Mouse (Mus musculus): ENCODE data around the gene Rtca. TPM values are rescaled to one million over a fixed set of nuclear protein-coding genes. Genes with fewer than 3 reads are reported as not detected.

Rtca gene
- polyA plus RNA-seq, 1 experiment from 2014 or later: 73.1 TPM

DNA sequence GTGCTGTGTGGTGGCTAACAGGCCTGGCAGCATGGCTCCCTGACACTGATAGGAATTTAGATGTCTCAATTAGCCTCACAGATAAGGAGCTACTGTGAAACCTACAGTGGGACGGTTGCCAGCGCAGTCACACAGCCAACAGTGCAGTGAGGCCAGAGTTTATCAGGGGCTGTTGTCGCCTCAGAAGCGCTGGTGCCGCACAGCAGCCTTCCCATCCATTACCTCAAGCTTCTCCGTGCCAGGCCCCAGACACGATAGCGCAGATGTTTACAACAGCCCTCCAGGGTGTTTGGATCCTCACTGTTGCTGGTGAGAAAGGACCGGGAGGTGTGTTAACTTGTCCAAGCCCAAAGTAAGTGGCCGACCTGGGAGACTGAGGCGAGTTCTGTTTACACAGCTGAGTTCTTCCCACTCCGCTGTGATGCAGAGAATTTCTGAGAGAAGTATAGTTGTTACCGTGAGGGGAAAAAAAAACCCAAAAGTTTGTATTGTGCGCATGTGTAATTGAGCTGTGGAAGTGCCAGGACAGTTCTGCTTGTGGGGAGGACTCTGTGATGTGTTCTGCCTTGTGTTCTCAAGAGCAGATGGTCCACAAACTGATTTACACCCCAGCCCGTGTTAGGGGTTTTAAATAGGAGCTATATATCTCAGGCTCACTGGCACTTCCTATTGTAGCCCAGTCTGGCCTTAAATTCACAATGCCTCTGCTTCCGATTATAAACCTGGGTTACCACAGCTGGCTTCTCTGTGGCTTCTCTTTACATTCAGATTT lies 28.6 kb upstream of the Rtca start:
- peak; percentile 22 for DNase-seq (ENCODE audit: low spot score)
- H3K27me3 ChIP-seq (ENCODE audit: insufficient read depth, low read length): no peaks in the 10 kb centered on the region
- H3K9me3 ChIP-seq (replicated peaks; ENCODE audit: low read length): no peaks in the 10 kb centered on the region
- H3K4me1 ChIP-seq (replicated peaks; ENCODE audit: insufficient read depth, low read length): no peaks in the 10 kb centered on the region
- no peak for ATAC-seq (replicated peaks; ENCODE audit: low FRiP score, low read depth)
- H3K4me3 ChIP-seq (replicated peaks; ENCODE audit: low read depth, low read length): no peak overlapping the region
- no peak overlapping the region for H3K4me2 ChIP-seq (ENCODE audit: low read length)
- TF ChIP-seq CTCF (IDR thresholded peaks at IDR 0.05; ENCODE audit: low read depth): no peak
- no peak overlapping the region for H3K27ac ChIP-seq
- H3K9ac ChIP-seq (ENCODE audit: low read depth, low read length): no peak overlapping the region
- peaks cover 37% of the 10 kb centered on the region for H3K36me3 ChIP-seq (ENCODE audit: insufficient read depth, low read length)
- 26% methylated on average over 16 of the region's 16 CpGs for WGBS

DNA sequence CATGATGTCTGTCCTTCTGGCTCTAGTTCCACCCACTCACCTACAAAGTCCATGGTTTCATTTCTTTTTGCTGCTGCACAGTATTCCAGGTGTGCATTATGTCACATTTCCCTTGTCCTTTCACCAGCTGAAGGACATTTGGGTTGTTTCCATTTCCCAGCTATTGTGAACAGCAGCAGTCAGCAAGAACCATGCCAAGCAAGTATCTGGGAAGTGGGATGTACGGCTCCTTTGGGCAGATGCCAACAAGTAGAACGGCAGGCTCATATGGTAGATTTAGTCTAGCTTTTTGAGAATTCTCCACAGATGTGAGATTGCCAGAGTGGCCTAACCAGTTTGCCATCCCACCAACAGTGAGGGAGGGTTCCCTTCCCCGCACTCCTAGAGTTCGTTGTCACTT lies 22.8 kb upstream of the Rtca start:
- Histone ChIP-seq H3K36me3 (ENCODE audit: insufficient read depth, low read length) (peaks cover 21% of the 10 kb centered on the region; the same call in 1 of the 2 replicates), H3K27ac (no peak overlapping the region), H3K4me2 (ENCODE audit: low read length) (no peak overlapping the region), H3K27me3 (ENCODE audit: insufficient read depth, low read length) (no peaks in the 10 kb centered on the region), H3K4me1 (replicated peaks; ENCODE audit: insufficient read depth, low read length) (no peaks in the 10 kb centered on the region), H3K9me3 (replicated peaks; ENCODE audit: low read length) (no peaks in the 10 kb centered on the region), H3K4me3 (replicated peaks; ENCODE audit: low read depth, low read length) (no peak overlapping the region), H3K9ac (ENCODE audit: low read depth, low read length) (no peak overlapping the region)
- DNase-seq (ENCODE audit: low spot score) (no peak), ATAC-seq (replicated peaks; ENCODE audit: low FRiP score, low read depth) (no peak)
- TF ChIP-seq CTCF (IDR thresholded peaks at IDR 0.05; ENCODE audit: low read depth): no peak
- 79% methylated on average over 4 of the region's 4 CpGs for WGBS

DNA sequence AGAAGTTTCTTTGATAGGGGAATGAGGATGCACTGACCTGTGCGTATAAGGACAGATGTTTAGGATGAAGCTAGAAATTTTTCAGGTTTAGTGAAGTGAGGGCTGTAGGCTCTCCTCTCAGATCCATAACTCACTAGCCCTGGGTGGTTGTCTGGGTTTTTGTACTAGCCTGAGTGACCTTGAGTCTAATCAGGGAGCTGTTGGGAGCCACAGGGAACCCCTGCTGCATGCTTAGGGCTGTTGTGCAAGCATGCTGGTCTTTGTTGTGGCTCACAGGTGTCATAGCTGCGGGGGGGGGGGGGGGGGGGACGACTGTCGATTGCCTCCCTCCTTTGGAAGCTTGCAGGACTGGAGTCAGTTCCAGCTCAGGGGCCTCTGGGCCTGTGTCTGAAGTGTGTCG lies 21.7 kb upstream of the Rtca start:
- H3K36me3 ChIP-seq (ENCODE audit: insufficient read depth, low read length): 0 out of 2 replicates have a peak, but pooled peaks cover 10% of the 10 kb centered on the region

GRCm38 (mm10) chr3:116520141-116520761 lies 12.2 kb upstream of the Rtca start:
- H3K9me3 ChIP-seq (replicated peaks; ENCODE audit: low read length): no peaks in the 10 kb centered on the region
- no peak overlapping the region for H3K27ac ChIP-seq
- H3K4me3 ChIP-seq (replicated peaks; ENCODE audit: low read depth, low read length): no peak overlapping the region
- no peak for DNase-seq (ENCODE audit: low spot score)
- no peaks in the 10 kb centered on the region; the same call in 1 of the 2 replicates for H3K36me3 ChIP-seq (ENCODE audit: insufficient read depth, low read length)
- no peak for ATAC-seq (replicated peaks; ENCODE audit: low FRiP score, low read depth)
- H3K4me2 ChIP-seq (ENCODE audit: low read length): no peak overlapping the region
- WGBS: 71% methylated on average over 12 of the region's 12 CpGs
- H3K4me1 ChIP-seq (replicated peaks; ENCODE audit: insufficient read depth, low read length): no peaks in the 10 kb centered on the region
- TF ChIP-seq CTCF (IDR thresholded peaks at IDR 0.05; ENCODE audit: low read depth): no peak
- H3K27me3 ChIP-seq (ENCODE audit: insufficient read depth, low read length): no peaks in the 10 kb centered on the region
- no peak overlapping the region for H3K9ac ChIP-seq (ENCODE audit: low read depth, low read length)

More for the DNA sequence above, 21.7 kb upstream of the Rtca start:
- Histone ChIP-seq H3K4me3 (replicated peaks; ENCODE audit: low read depth, low read length) (no peak overlapping the region), H3K27ac (no peak overlapping the region), H3K4me2 (ENCODE audit: low read length) (no peak overlapping the region), H3K27me3 (ENCODE audit: insufficient read depth, low read length) (no peaks in the 10 kb centered on the region), H3K9me3 (replicated peaks; ENCODE audit: low read length) (no peaks in the 10 kb centered on the region), H3K4me1 (replicated peaks; ENCODE audit: insufficient read depth, low read length) (no peaks in the 10 kb centered on the region), H3K9ac (ENCODE audit: low read depth, low read length) (no peak overlapping the region)
- DNase-seq (ENCODE audit: low spot score) (no peak), ATAC-seq (replicated peaks; ENCODE audit: low FRiP score, low read depth) (no peak)
- TF ChIP-seq CTCF (IDR thresholded peaks at IDR 0.05; ENCODE audit: low read depth): no peak
- 36% methylated on average over 4 of the region's 5 CpGs for WGBS

GRCm38 (mm10) chr3:116512904-116513716 lies 5.1 kb upstream of the Rtca start, which contains the start of gene Dbt:
TSS of gene Dbt (plus strand) at chr3:116513070.
- Histone ChIP-seq H3K27me3 (ENCODE audit: insufficient read depth, low read length) (no peaks in the 10 kb centered on the region), H3K27ac (peak within 1 kb of the TSS; percentile 51), H3K4me2 (ENCODE audit: low read length) (peak within 1 kb of the TSS; percentile 82), H3K9ac (ENCODE audit: low read depth, low read length) (peak within 1 kb of the TSS; percentile 62), H3K4me1 (replicated peaks; ENCODE audit: insufficient read depth, low read length) (peaks cover 7% of the 10 kb centered on the region), H3K36me3 (ENCODE audit: insufficient read depth, low read length) (no peaks in the 10 kb centered on the region), H3K9me3 (replicated peaks; ENCODE audit: low read length) (no peaks in the 10 kb centered on the region), H3K4me3 (replicated peaks; ENCODE audit: low read depth, low read length) (peak within 1 kb of the TSS; percentile 49)
- TF ChIP-seq CTCF (IDR thresholded peaks at IDR 0.05; ENCODE audit: low read depth): no peak
- WGBS: under 1% methylated on average over 36 of the region's 36 CpGs
- ATAC-seq (replicated peaks; ENCODE audit: low FRiP score, low read depth): peak; percentile 96
- DNase-seq (ENCODE audit: low spot score): peak; percentile 96
